Mouse (Mus musculus) liver, embryonic 14.5 days (tissue): Measurements from ENCODE around the gene Smyd5.

Source experiments
- CTCF ChIP-seq: IDR thresholded peaks from 2 replicates; pipeline ENCODE4 v1.5.1; 2016; ENCODE audit warnings: antibody characterized with exemption, low read depth, control low read depth
- EP300 ChIP-seq: IDR thresholded peaks from 2 replicates; pipeline ENCODE4 v1.6.1; 2016; ENCODE audit warnings: antibody characterized with exemption, low read depth

- no peak for TF ChIP-seq EP300
- TF ChIP-seq CTCF, result no peak
Observed at GRCm38 (mm10) chr6:85472542-85472941, 40.8 kb downstream of the Smyd5 start.
